Mouse (Mus musculus): ENCODE measurements at regions not wholly inside any gene's neighbourhood (a gene's known extent, or its start where the extent isn't known, plus 50 kb on each side); places are given as distances from the start of the nearest gene placed in this dataset.

GRCm38 (mm10) chr9:102782926-102783850 lies 51.5 kb upstream of the Ryk start:
- DNase-seq, result peak; percentile 72

- DNase-seq, result peak; percentile 94
These were observed 50.2 kb upstream of the Ryk start for GRCm38 (mm10) chr9:102784329-102785026.

Data from adrenal gland, postnatal 14 days (tissue).